Mouse (Mus musculus) kidney, postnatal 10 days (tissue): ENCODE results near the gene Hccs.
"Not testable (repeated sequence)": the region's sequence is repeated elsewhere in the genome, so short reads cannot be mapped to it uniquely, and the experiment has no call there.

ENCODE experiments used
- DNase-seq: peaks from one replicate; pipeline ENCODE4 v3.0.0; 2021; ENCODE audit warnings: mixed read lengths

Gene Hccs

GRCm38 (mm10) chrX:169319945-169320667 lies at the start of gene Hccs:
Hccs (minus strand) TSS chrX:169320372.
- peak; percentile 93 for DNase-seq

- DNase-seq: no peak
Measured at GRCm38 (mm10) chrX:169357146-169357772, 37.1 kb upstream of the Hccs start.

- DNase-seq: no peak
Measured at GRCm38 (mm10) chrX:169338213-169338612, 18.0 kb upstream of the Hccs start.

GRCm38 (mm10) chrX:169337559-169337958 lies 17.4 kb upstream of the Hccs start:
- no peak for DNase-seq

- peak; percentile 70 for DNase-seq
Measured at GRCm38 (mm10) chrX:169332264-169332663, 12.1 kb upstream of the Hccs start.

- no peak for DNase-seq
Measured at GRCm38 (mm10) chrX:169325929-169326595, 5.9 kb upstream of the Hccs start.

- DNase-seq: not testable (repeated sequence)
Measured at GRCm38 (mm10) chrX:169320668-169321005, 465 bp upstream of the Hccs start.

- DNase-seq: peak; percentile 5
Measured at GRCm38 (mm10) chrX:169319066-169319760, 959 bp downstream of the Hccs start.

- no peak for DNase-seq
Measured at GRCm38 (mm10) chrX:169308559-169308958, 11.6 kb downstream of the Hccs start.

- peak; percentile 52 for DNase-seq
Measured at GRCm38 (mm10) chrX:169303945-169304344, 16.2 kb downstream of the Hccs start.

GRCm38 (mm10) chrX:169302271-169303045 lies 17.7 kb downstream of the Hccs start:
- DNase-seq: peak; percentile 21

GRCm38 (mm10) chrX:169299579-169299978 lies 20.6 kb downstream of the Hccs start:
- peak; percentile 10 for DNase-seq

GRCm38 (mm10) chrX:169263433-169264172 lies 56.6 kb downstream of the Hccs start:
- DNase-seq: no peak

- DNase-seq: peak; percentile 16
Measured at GRCm38 (mm10) chrX:169262212-169262611, 58.0 kb downstream of the Hccs start.

- no peak for DNase-seq
Measured at GRCm38 (mm10) chrX:169261034-169261433, 59.1 kb downstream of the Hccs start.

- no peak for DNase-seq
Measured at GRCm38 (mm10) chrX:169256741-169257140, 63.4 kb downstream of the Hccs start.

- DNase-seq: no peak
Measured at GRCm38 (mm10) chrX:169255915-169256314, 64.3 kb downstream of the Hccs start.

GRCm38 (mm10) chrX:169222357-169223062 lies 97.7 kb downstream of the Hccs start:
- no peak for DNase-seq

GRCm38 (mm10) chrX:169220064-169220463 lies 100.1 kb downstream of the Hccs start:
- DNase-seq: no peak

GRCm38 (mm10) chrX:169210019-169210418 lies 110.2 kb downstream of the Hccs start:
- DNase-seq: no peak
